Mouse (Mus musculus): ENCODE data around the gene Trpm1.

DNA sequence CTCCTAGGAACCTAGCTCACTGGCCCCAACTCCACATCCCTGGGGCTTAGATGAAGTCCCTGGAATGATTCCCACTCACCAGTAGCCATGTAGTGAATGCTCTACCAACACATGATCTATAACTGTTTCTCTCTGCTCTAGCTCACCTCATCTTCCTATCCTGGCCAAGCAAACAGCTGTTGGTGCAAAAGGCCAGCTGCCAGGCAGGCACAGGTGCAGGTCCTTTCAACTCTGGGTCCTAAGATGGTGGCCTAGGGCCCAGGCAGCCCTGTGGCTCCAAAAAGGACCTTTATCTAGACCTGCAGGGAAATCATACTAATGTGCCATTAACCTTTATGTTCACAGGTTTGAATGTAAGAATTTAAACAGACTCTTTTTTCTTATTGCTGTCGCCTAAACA lies 10.3 kb downstream of the Trpm1 start:
- TF ChIP-seq CTCF (IDR thresholded peaks at IDR 0.05; ENCODE audit: low read depth, low read length) (no peak), POLR2A (IDR thresholded peaks at IDR 0.05; ENCODE audit: borderline replicate concordance, low read depth, low read length) (no peak)

All from bone marrow macrophage, adult 2 months (primary cell).